Mouse (Mus musculus): ENCODE data around the gene Cphx3. TPM values are rescaled to one million over a fixed set of nuclear protein-coding genes. Genes with fewer than 3 reads are reported as not detected.
A peak's percentile ranks its signal among the peaks of the same experiment; 100 is the strongest.
"Not testable (repeated sequence)": the region's sequence is repeated elsewhere in the genome, so short reads cannot be mapped to it uniquely, and the experiment has no call there.

Cphx3 gene
- not detected in 2 replicates for polyA plus RNA-seq (2015; fragmentation: Nextera tagmentation; extraction: Ambion mirVana)

- not testable (repeated sequence) for H3K9ac ChIP-seq; H3K9me3 ChIP-seq; H3K27ac ChIP-seq; H3K4me1 ChIP-seq (replicated peaks); H3K36me3 ChIP-seq; ATAC-seq (ENCODE audit: low FRiP score); H3K4me2 ChIP-seq; H3K4me3 ChIP-seq; H3K27me3 ChIP-seq
- no CpG with 5 or more reads among the region's 1 CpGs for WGBS
These were observed at the start of gene Cphx3 for GRCm38 (mm10) chr14:26081997-26082396. Gene Cphx3 (plus strand): TSS chr14:26082297.

GRCm38 (mm10) chr14:26034364-26034763, 47.7 kb upstream of the Cphx3 start:
- H3K27ac ChIP-seq; H3K9ac ChIP-seq; ATAC-seq (ENCODE audit: low FRiP score); H3K4me1 ChIP-seq (replicated peaks); H3K36me3 ChIP-seq; H3K27me3 ChIP-seq; H3K4me2 ChIP-seq; H3K9me3 ChIP-seq; H3K4me3 ChIP-seq: not testable (repeated sequence)
- no CpG with 5 or more reads among the region's 3 CpGs for WGBS

- no CpG with 5 or more reads among the region's 6 CpGs for WGBS
- H3K9ac ChIP-seq; H3K4me2 ChIP-seq; H3K9me3 ChIP-seq; H3K4me1 ChIP-seq (replicated peaks); H3K36me3 ChIP-seq; H3K27ac ChIP-seq; H3K4me3 ChIP-seq; ATAC-seq (ENCODE audit: low FRiP score); H3K27me3 ChIP-seq: not testable (repeated sequence)
These were observed 46.7 kb upstream of the Cphx3 start for GRCm38 (mm10) chr14:26035439-26035838.

- not testable (repeated sequence) for H3K9me3 ChIP-seq; H3K27ac ChIP-seq; H3K4me2 ChIP-seq; H3K27me3 ChIP-seq; H3K4me1 ChIP-seq (replicated peaks); H3K9ac ChIP-seq; H3K4me3 ChIP-seq; H3K36me3 ChIP-seq; ATAC-seq (ENCODE audit: low FRiP score)
- no CpG with 5 or more reads among the region's 26 CpGs for WGBS
These were observed 39.5 kb upstream of the Cphx3 start, which contains the start of gene Gm9780 for GRCm38 (mm10) chr14:26042611-26043010. Gene Gm9780 (minus strand): TSS chr14:26042711.

- H3K27me3 ChIP-seq; H3K9me3 ChIP-seq; ATAC-seq (ENCODE audit: low FRiP score); H3K4me1 ChIP-seq (replicated peaks); H3K4me2 ChIP-seq; H3K36me3 ChIP-seq; H3K4me3 ChIP-seq; H3K27ac ChIP-seq; H3K9ac ChIP-seq: not testable (repeated sequence)
- whole genome bisulfite sequencing: no CpG with 5 or more reads among the region's 5 CpGs
These were observed 37.1 kb upstream of the Cphx3 start for GRCm38 (mm10) chr14:26045007-26045406.

GRCm38 (mm10) chr14:26047026-26047425, 35.1 kb upstream of the Cphx3 start:
- not testable (repeated sequence) for H3K27me3 ChIP-seq; H3K27ac ChIP-seq; H3K4me1 ChIP-seq (replicated peaks); H3K9ac ChIP-seq; H3K4me2 ChIP-seq; ATAC-seq (ENCODE audit: low FRiP score); H3K9me3 ChIP-seq; H3K36me3 ChIP-seq; H3K4me3 ChIP-seq
- no CpG with 5 or more reads among the region's 8 CpGs for WGBS

- not testable (repeated sequence) for H3K9ac ChIP-seq; H3K27me3 ChIP-seq; H3K4me3 ChIP-seq; ATAC-seq (ENCODE audit: low FRiP score); H3K4me2 ChIP-seq; H3K27ac ChIP-seq; H3K4me1 ChIP-seq (replicated peaks); H3K36me3 ChIP-seq; H3K9me3 ChIP-seq
- no CpG with 5 or more reads among the region's 9 CpGs for WGBS
These were observed 33.3 kb upstream of the Cphx3 start for GRCm38 (mm10) chr14:26048767-26049166.

- H3K27me3 ChIP-seq; H3K27ac ChIP-seq; H3K4me3 ChIP-seq; H3K4me2 ChIP-seq; H3K9ac ChIP-seq; H3K36me3 ChIP-seq; ATAC-seq (ENCODE audit: low FRiP score); H3K4me1 ChIP-seq (replicated peaks); H3K9me3 ChIP-seq: not testable (repeated sequence)
- WGBS: no CpG with 5 or more reads among the region's 3 CpGs
These were observed 23.9 kb upstream of the Cphx3 start for GRCm38 (mm10) chr14:26058184-26058583.

GRCm38 (mm10) chr14:26059362-26059761, 22.7 kb upstream of the Cphx3 start:
- H3K4me2 ChIP-seq; H3K27me3 ChIP-seq; H3K9ac ChIP-seq; H3K4me1 ChIP-seq (replicated peaks); H3K9me3 ChIP-seq; H3K4me3 ChIP-seq; H3K27ac ChIP-seq; H3K36me3 ChIP-seq; ATAC-seq (ENCODE audit: low FRiP score): not testable (repeated sequence)
- no CpG with 5 or more reads among the region's 6 CpGs for WGBS

- no CpG with 5 or more reads among the region's 44 CpGs for WGBS
These were observed 15.3 kb upstream of the Cphx3 start for GRCm38 (mm10) chr14:26066574-26067324.

GRCm38 (mm10) chr14:26067325-26067633, 14.8 kb upstream of the Cphx3 start, which contains the start of gene Tmem254c:
Gene Tmem254c (minus strand): TSS chr14:26067355.
- not testable (repeated sequence) for H3K4me3 ChIP-seq; H3K27me3 ChIP-seq; H3K9ac ChIP-seq; H3K27ac ChIP-seq; H3K4me1 ChIP-seq (replicated peaks); H3K36me3 ChIP-seq; H3K9me3 ChIP-seq; H3K4me2 ChIP-seq
- WGBS: no CpG with 5 or more reads among the region's 10 CpGs
- ATAC-seq (ENCODE audit: low FRiP score): peak; percentile 71; the same call in 1 of the 2 replicates

More at GRCm38 (mm10) chr14:26066574-26067324, 15.3 kb upstream of the Cphx3 start:
- not testable (repeated sequence) for H3K27ac ChIP-seq; H3K4me3 ChIP-seq; H3K36me3 ChIP-seq; H3K9ac ChIP-seq; H3K4me2 ChIP-seq; H3K9me3 ChIP-seq; H3K4me1 ChIP-seq (replicated peaks); H3K27me3 ChIP-seq
- ATAC-seq (ENCODE audit: low FRiP score): peak; percentile 88

- not testable (repeated sequence) for H3K36me3 ChIP-seq; H3K27me3 ChIP-seq; H3K27ac ChIP-seq; H3K9me3 ChIP-seq; H3K4me1 ChIP-seq (replicated peaks); H3K9ac ChIP-seq; H3K4me3 ChIP-seq; ATAC-seq (ENCODE audit: low FRiP score); H3K4me2 ChIP-seq
- no CpG with 5 or more reads among the region's 5 CpGs for WGBS
These were observed 5.3 kb upstream of the Cphx3 start for GRCm38 (mm10) chr14:26076620-26077390.

GRCm38 (mm10) chr14:26081216-26081615, 881 bp upstream of the Cphx3 start, which contains the start of gene Cphx2:
Gene Cphx2 (plus strand): TSS chr14:26081516.
- not testable (repeated sequence) for H3K9me3 ChIP-seq; H3K27me3 ChIP-seq; H3K4me2 ChIP-seq; H3K27ac ChIP-seq; ATAC-seq (ENCODE audit: low FRiP score); H3K36me3 ChIP-seq; H3K4me1 ChIP-seq (replicated peaks); H3K4me3 ChIP-seq; H3K9ac ChIP-seq
- no CpG with 5 or more reads among the region's 6 CpGs for WGBS
